Mouse (Mus musculus) gonadal fat pad, adult 2 months (tissue): ENCODE data around the gene Gm10322. TPM values are rescaled to one million over a fixed set of nuclear protein-coding genes. Genes with fewer than 3 reads are reported as not detected.

Experiments
- DNase-seq: peaks from one replicate; pipeline ENCODE4 v3.0.0-alpha.2; 2012; ENCODE audit warnings: low read depth
- polyA plus RNA-seq: library from polyadenylated mRNA; depleted of rRNA; stranded (reverse); fragments of >200 nt; gene quantifications from 2 replicates; pipeline ENCODE4 v1.2.3, GENCODE M21; 2012; rRNA removed

Gene Gm10322
- polyA plus RNA-seq, 1 experiment = not detected

- no peak for DNase-seq
Measured at GRCm38 (mm10) chr10:59656799-59657198, 40.9 kb downstream of the Gm10322 start.

- DNase-seq = no peak
Measured at GRCm38 (mm10) chr10:59664765-59665164, 48.9 kb downstream of the Gm10322 start.

GRCm38 (mm10) chr10:59665503-59666291, 49.8 kb downstream of the Gm10322 start:
- DNase-seq = no peak

Other genes starting within 250 kb of the Gm10322 start
- 15.0 and 15.5 TPM in 2 replicates for gene Gm10273, start 220.4 kb upstream of the Gm10322 start, polyA plus RNA-seq
- 0.14 and 0.37 TPM in 2 replicates for gene Pla2g12b, start 212.4 kb upstream of the Gm10322 start, polyA plus RNA-seq
- gene Oit3, start 174.3 kb upstream of the Gm10322 start, polyA plus RNA-seq = 0.32 and 0.38 TPM in 2 replicates
- gene Mcu, start 629 bp downstream of the Gm10322 start, polyA plus RNA-seq = 6.6 and 7.3 TPM in 2 replicates
- gene Micu1, start 86.4 kb downstream of the Gm10322 start, polyA plus RNA-seq = 50.3 and 58.6 TPM in 2 replicates